Mouse (Mus musculus): ENCODE results near the gene Mov10.

DNA sequence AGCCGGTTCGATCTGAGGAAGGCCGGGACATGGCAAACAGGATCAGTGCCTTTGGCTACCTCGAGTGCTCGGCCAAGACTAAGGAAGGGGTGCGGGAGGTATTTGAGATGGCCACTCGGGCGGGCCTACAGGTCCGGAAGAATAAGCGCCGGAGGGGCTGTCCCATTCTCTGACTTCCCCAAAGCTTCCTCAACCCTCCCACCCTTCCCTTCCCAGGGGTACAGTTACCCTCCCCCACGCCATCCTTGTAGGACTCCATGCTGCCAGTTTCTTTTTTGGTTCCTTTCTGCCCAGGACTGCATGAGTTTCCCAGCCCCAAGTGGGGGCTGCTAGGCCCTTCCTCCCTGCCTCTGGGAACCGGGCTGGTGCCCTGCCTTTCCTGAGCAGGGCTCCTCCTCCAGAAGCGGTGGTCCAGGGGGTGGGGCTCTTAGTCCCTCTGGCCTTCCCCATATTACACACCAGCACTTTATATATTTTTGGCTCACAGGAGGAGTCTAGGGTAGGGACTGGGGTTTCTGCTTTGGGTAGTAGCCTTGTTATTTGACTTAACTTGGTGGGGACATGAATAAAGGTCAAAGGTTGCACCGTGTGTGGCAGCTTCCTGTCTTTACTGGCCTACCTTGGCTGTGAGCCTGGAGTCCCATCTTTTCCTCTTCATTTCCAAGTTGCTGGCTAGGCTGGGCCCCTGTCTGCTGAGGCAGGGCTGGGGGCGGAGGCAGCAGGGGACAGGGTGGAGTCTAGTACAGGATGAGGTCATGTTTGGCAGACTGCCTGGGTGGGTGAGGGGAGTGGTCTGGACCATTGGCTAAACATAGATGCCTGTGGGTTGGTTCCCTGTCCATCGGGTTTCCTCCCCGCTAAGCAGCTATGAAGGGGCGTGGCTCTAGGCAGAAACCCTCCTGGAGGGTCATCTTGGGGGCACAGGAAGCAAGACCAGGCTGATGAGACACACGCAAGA, 24.2 kb downstream of the Mov10 start:
- TF ChIP-seq CTCF (IDR thresholded peaks at IDR 0.05; ENCODE audit: borderline replicate concordance, insufficient read depth, low read depth, low read length) (no peak), POLR2A (IDR thresholded peaks at IDR 0.05; ENCODE audit: borderline replicate concordance, insufficient read depth, low read length) (no peak)
